Mouse (Mus musculus) thymus, adult 2 months (tissue): ENCODE measurements around the gene Pde4d. TPM values are rescaled to one million over a fixed set of nuclear protein-coding genes. Genes with fewer than 3 reads are reported as not detected.

ENCODE experiments used
- DNase-seq: peaks from one replicate; pipeline ENCODE4 v3.0.0; 2021
- H3K27ac ChIP-seq: fragments of 200-500 bp; 2 replicates; pipeline ENCODE4 v1.5.1; 2012; ENCODE audit warnings: low read length, control low read depth; ENCODE audit not compliant: control insufficient read depth, insufficient read depth
- H3K27me3 ChIP-seq: fragments of 200-500 bp; 2 replicates; pipeline ENCODE4 v1.6.1; 2012; ENCODE audit warnings: mild to moderate bottlenecking, low read length, moderate library complexity, mixed read lengths; ENCODE audit not compliant: control insufficient read depth, insufficient read depth
- H3K36me3 ChIP-seq: fragments of 200-500 bp; 2 replicates; pipeline ENCODE4 v1.6.1; 2012; ENCODE audit warnings: mild to moderate bottlenecking, low read length, moderate library complexity; ENCODE audit not compliant: control insufficient read depth, insufficient read depth
- H3K4me1 ChIP-seq: fragments of 200-500 bp; replicated peaks from 2 replicates; pipeline ENCODE4 v1.6.1; 2012; ENCODE audit warnings: low read length; ENCODE audit not compliant: control insufficient read depth, insufficient read depth
- H3K4me3 ChIP-seq: fragments of 200-500 bp; 2 replicates; pipeline ENCODE4 v1.5.1; 2012; ENCODE audit warnings: mild to moderate bottlenecking, low read length, control low read depth, moderate library complexity; ENCODE audit not compliant: control insufficient read depth, insufficient read depth
- CTCF ChIP-seq: fragments of 200-500 bp; IDR thresholded peaks from 2 replicates; pipeline ENCODE4 v1.5.1; 2012; ENCODE audit warnings: mild to moderate bottlenecking, control low read depth, low read length, moderate library complexity, borderline replicate concordance; ENCODE audit not compliant: control insufficient read depth, poor library complexity, insufficient read depth; ENCODE audit errors: extremely low read depth
- POLR2A ChIP-seq: fragments of 200-500 bp; IDR thresholded peaks from 2 replicates; pipeline ENCODE4 v1.6.1; 2012; ENCODE audit warnings: mild to moderate bottlenecking, low read length, control low read depth, moderate library complexity; ENCODE audit not compliant: control insufficient read depth, poor library complexity, insufficient read depth; ENCODE audit errors: extremely low read depth
- WGBS: fragments of 180-500 bp; shearing (Covaris S2); methylation state at CpG from one replicate; pipeline ENCODE4 v1.1.7; 2018; 5-methylcytosine and 5-hydroxymethylcytosine counted together
- polyA plus RNA-seq: library from polyadenylated mRNA; depleted of rRNA; stranded (reverse); fragments of >200 nt; gene quantifications from 2 replicates; pipeline ENCODE4 v1.2.3, GENCODE M21; 2012; rRNA removed

Gene Pde4d
- polyA plus RNA-seq, 1 experiment = 35.2 TPM

GRCm38 (mm10) chr13:110002081-110002480, 1552.3 kb downstream of the Pde4d start:
- Histone ChIP-seq H3K27me3 (no peaks in the 10 kb centered on the region; the same call in 1 of the 2 replicates), H3K4me3 (no peak overlapping the region), H3K27ac (no peak overlapping the region), H3K4me1 (no peaks in the 10 kb centered on the region), H3K36me3 (no peaks in the 10 kb centered on the region)
- DNase-seq = no peak
- WGBS = 83% methylated on average over 3 of the region's 3 CpGs
- TF ChIP-seq CTCF (no peak), POLR2A (no peak)

Other genes starting within 250 kb of the Pde4d start
- gene Elovl7, start 235.5 kb upstream of the Pde4d start, polyA plus RNA-seq = 0.87 and 1.2 TPM in 2 replicates
- 10.4 and 13.1 TPM in 2 replicates for gene Depdc1b, start 133.6 kb upstream of the Pde4d start, polyA plus RNA-seq